Mouse (Mus musculus): ENCODE measurements around the gene Rhbdf1.

GRCm38 (mm10) chr11:32253121-32253520 is 31.0 kb upstream of the Rhbdf1 start:
- TF ChIP-seq CTCF (IDR thresholded peaks at IDR 0.05; ENCODE audit: extremely low read depth, insufficient read length, insufficient replicate concordance, low read depth, low read length): no peak
- TF ChIP-seq POLR2A (IDR thresholded peaks at IDR 0.05; ENCODE audit: low read depth, low read length): no peak
